Mouse (Mus musculus) cerebellum, adult 8-10 months (tissue): Measurements from ENCODE around the gene Erbb2.

Experiments used
- DNase-seq: peaks from one replicate; pipeline ENCODE4 v3.0.0; 2022

Erbb2 gene

GRCm38 (mm10) chr11:98461109-98461720 is 48.9 kb downstream of the Erbb2 start:
- DNase-seq = no peak

DNA sequence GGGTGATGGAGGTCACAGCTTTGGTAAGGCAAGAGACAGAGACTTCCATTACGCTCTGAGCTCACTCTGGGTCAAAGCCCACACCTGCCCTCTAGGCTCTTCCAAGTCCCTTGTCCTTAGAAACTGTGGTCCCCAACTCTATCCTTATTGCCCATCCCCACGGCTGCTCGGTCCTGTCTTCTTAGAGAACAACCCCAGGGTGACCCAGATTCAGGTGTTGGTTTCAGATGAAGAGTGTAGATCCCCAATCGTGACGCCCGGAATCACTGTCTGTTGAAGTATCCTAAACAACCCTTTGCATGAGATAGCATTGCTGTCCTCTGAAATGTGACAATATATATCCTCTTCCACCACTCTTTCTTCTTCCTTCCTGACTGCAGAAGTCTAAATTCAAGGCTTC is 50.0 kb downstream of the Erbb2 start:
- DNase-seq = no peak

- no peak for DNase-seq
Observed at GRCm38 (mm10) chr11:98463911-98464310, 51.6 kb downstream of the Erbb2 start.

- DNase-seq = no peak
Observed at GRCm38 (mm10) chr11:98464516-98464915, 52.2 kb downstream of the Erbb2 start.

GRCm38 (mm10) chr11:98469761-98470714 is 57.8 kb downstream of the Erbb2 start:
- no peak for DNase-seq

GRCm38 (mm10) chr11:98470795-98471194 is 58.5 kb downstream of the Erbb2 start:
- no peak for DNase-seq

GRCm38 (mm10) chr11:98472696-98473095 is 60.4 kb downstream of the Erbb2 start:
- no peak for DNase-seq

GRCm38 (mm10) chr11:98473916-98474479 is 61.7 kb downstream of the Erbb2 start:
- no peak for DNase-seq

GRCm38 (mm10) chr11:98474967-98475366 is 62.7 kb downstream of the Erbb2 start:
- DNase-seq = no peak

DNA sequence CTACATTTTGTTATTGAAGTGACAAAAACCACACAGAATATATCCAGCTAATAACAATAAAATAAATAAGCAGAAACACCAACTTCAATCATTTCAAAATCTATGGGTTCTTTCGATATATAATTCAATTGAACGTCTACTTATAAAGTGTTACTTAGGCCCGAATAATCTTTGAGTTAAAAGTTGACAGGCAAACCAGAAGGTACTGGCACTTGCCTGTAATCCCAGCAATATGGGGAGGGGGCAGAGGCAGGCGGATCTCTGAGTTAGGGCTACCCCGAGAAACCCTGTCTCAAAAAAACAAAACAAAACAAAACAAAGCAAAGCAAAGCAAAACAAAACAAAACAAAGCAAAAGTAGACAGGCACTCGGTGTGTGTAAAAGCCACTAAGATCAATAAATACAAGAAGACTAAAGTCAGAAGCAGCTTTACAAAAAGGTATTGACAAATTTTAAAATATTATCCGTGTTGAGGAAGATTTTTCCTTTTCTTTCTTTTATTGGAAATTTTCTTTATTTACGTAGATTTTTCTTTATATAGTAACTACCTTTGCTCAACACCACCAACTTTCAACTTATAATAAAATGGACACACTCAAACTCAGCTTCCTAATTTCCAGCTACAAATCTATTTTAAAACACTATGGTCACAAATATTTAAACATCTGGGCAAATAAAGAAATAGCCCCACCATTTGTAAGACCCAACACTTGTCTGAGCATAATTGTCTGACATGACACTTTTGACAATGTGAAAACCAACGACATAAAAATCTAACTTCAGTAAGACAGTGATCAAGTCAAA is 63.6 kb downstream of the Erbb2 start:
- no peak for DNase-seq

- DNase-seq = no peak
Observed at GRCm38 (mm10) chr11:98476434-98476807, 64.2 kb downstream of the Erbb2 start.

GRCm38 (mm10) chr11:98477011-98477701 is 64.9 kb downstream of the Erbb2 start:
- no peak for DNase-seq

DNA sequence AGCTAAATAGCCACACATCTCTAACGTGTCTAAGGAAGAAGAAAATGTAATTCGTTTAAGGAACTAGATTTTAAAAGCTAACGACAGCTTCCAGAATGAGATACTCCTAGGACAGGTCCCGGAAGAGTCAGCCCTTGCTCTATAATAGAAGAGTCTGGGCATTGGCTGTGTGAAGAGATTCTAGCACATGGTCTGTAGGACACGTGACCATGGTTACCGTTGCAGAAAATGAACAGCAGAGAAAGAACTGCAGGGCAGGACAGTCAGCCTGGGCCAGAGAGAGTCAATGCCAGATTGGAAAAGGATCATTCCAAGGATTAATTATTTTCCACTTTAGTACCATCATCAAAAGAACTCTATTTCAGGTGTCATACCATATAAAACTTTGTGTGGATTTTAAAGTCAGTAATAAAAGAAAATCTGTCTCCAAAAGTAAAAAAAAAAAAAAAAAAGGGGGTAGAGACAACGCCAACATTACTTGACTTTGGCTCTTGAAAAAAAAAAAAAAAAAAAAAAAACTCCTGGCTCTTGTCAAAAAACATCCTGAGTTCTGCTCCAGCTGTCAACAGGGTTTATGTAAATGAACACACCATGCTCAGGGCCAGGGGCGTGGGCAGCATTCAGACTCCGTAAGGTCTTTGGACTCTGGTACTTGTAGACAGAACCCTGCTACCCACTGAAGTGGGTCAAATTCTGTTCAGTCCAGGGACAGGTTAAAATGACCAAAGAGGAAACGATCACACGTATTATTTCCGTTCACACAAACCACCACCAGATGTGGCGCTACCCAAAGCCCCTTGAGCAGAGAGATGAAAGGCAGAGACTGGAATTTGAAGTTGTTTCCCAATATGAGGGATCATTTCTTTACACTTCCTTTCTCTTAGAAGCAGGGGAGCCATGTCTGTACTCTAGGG is 67.0 kb downstream of the Erbb2 start:
- DNase-seq = no peak

DNA sequence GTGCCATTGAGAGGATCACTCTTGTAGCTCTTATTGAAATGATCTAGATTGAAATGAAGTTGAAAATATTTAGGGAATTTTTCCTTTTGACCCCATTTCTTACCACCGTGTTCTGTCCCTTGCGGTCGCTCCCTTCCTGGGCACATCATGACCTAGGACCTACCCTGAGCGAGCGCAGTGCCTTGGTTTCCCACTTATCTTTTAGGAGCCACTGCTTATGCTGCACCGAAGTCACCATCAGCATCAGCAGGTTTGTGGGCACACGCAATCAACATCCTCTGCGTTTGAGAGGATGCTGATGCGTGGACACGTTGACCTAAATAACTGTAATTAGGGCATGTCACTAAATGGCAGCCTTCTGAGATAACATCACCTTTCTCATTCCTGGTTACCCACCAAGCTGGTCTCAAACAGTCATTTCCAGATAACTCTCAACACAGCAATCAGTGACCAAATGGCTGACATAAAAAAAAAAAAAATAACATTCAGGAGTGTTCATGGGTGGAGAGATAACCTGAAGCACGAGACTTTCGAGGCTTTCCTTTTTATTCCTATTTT is 67.7 kb downstream of the Erbb2 start:
- no peak for DNase-seq

GRCm38 (mm10) chr11:98481231-98481630 is 69.0 kb downstream of the Erbb2 start:
- DNase-seq = no peak

DNA sequence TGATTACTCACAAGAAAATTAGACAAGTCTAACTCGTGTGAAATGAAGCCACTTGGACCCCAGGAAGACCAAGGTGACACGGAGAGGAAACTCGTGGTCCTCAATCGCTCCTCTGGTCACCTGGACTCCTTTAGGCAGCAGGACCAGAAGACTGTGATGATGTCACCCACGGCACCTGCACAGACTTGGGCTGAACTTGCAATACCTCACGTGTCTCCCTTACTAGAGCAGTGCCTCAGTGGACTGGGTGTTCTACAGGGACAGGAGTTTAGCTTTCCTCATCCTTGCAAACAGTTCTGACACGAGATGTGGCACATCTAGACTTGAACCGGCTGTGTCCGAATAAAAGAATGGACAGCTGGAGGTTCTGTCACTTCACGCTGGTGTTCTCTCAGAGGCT is 69.8 kb downstream of the Erbb2 start:
- DNase-seq = no peak

DNA sequence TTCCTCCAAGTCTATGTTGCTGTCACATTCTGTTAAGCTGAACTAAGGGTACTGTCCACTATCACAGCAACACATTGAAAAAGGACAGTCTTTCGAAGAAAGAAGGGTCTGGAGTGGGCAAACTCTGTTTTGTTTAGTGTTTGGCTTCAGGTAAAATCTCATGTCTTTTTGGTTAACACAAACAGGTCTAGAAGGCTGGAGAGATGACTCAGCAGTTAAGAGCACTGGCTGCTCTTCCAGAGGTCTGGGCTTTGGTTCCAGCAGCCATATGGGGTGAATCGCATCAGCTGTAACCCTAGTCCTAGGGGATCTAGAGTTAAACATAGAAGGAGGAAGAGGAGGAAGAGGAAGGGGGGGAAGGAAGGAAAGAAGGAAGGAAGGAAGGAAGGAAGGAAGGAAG is 73.5 kb downstream of the Erbb2 start:
- DNase-seq = no peak
